In genomic region chr9:103558741-103559140, GRCm38 (mm10) we compare ENCODE assay signal across 12 mouse cellular contexts.
DNase-seq lines count a peak whose midpoint lies in the region; ATAC-seq lines count a peak whose summit lies in the region.
"Had no signal": no experiment of that assay in that cellular context is flagged by ENCODE, and none has a peak within 500 bp of the region (broad histone marks: within the 10 kb centered on the region; RNA-seq: fewer than 3 reads in every experiment).

No protein-coding gene starts in this region.

- no peaks in the 10 kb centered on the region for H3K27me3 ChIP-seq in heart, embryonic 14.5 days (ENCODE audit: control insufficient read depth, insufficient read depth, low read length)
- H3K27me3 ChIP-seq in midbrain, embryonic 12.5 days: peaks cover 67% of the 10 kb centered on the region
- peaks cover 76% of the 10 kb centered on the region for H3K27me3 ChIP-seq in midbrain, embryonic 10.5 days (ENCODE audit: low read depth, poor library complexity, severe bottlenecking)
- H3K27me3 ChIP-seq in hindbrain, embryonic 15.5 days: peaks cover 4% of the 10 kb centered on the region; the same call in 1 of the 2 replicates
- H3K27me3 ChIP-seq in midbrain, embryonic 15.5 days (replicated peaks): peaks cover 7% of the 10 kb centered on the region; the same call in 1 of the 2 replicates
- H3K27me3 ChIP-seq: megakaryocyte, embryonic 14.5 days had no signal

- no peak overlapping the region for H3K4me2 ChIP-seq in heart, embryonic 14.5 days (ENCODE audit: low read length)
- no peak overlapping the region for H3K4me2 ChIP-seq in midbrain, embryonic 12.5 days (replicated peaks)
- no peak overlapping the region for H3K4me2 ChIP-seq in hindbrain, embryonic 15.5 days
- no peak overlapping the region for H3K4me2 ChIP-seq in midbrain, embryonic 15.5 days

- 0 out of 2 replicates have a peak, but pooled peaks cover 3% of the 10 kb centered on the region for H3K9me3 ChIP-seq in heart, embryonic 14.5 days (ENCODE audit: control insufficient read depth, low read length)
- H3K9me3 ChIP-seq in midbrain, embryonic 12.5 days: 0 out of 2 replicates have a peak, but pooled peaks cover 3% of the 10 kb centered on the region
- peaks cover 4% of the 10 kb centered on the region; the same call in 1 of the 2 replicates for H3K9me3 ChIP-seq in midbrain, embryonic 10.5 days (replicated peaks)
- H3K9me3 ChIP-seq in hindbrain, embryonic 15.5 days: no peaks in the 10 kb centered on the region
- no peaks in the 10 kb centered on the region for H3K9me3 ChIP-seq in midbrain, embryonic 15.5 days

- intact Hi-C loops in heart, postnatal 14 days (cut with DNase I): loop anchor here (5.0 kb wide), 1 partner anchor 56 kb away; no protein-coding TSS in a partner anchor

- peaks cover 21 to 28% of the 10 kb centered on the region in 2 experiments for H3K4me1 ChIP-seq in heart, embryonic 14.5 days (ENCODE audit: control insufficient read depth in 2 of 2, insufficient read depth in 2 of 2, low read length in 2 of 2)
- peaks cover 37% of the 10 kb centered on the region for H3K4me1 ChIP-seq in midbrain, embryonic 12.5 days
- H3K4me1 ChIP-seq in midbrain, embryonic 10.5 days: peaks cover 29% of the 10 kb centered on the region
- H3K4me1 ChIP-seq in hindbrain, embryonic 15.5 days (replicated peaks): peaks cover 53% of the 10 kb centered on the region
- peaks cover 43% of the 10 kb centered on the region for H3K4me1 ChIP-seq in midbrain, embryonic 15.5 days
- H3K4me1 ChIP-seq: megakaryocyte, embryonic 14.5 days had no signal

- DNase-seq in heart, postnatal 14 days: no peak
- DNase-seq in midbrain, embryonic 10.5 days (ENCODE audit: low spot score): no peak
- no peak for DNase-seq in kidney, postnatal 14 days
- no peak for DNase-seq in right cerebral cortex, postnatal 14 days
- DNase-seq: heart, adult 11 months; kidney, adult 2 months; liver had no signal

- H3K36me3 ChIP-seq in heart, embryonic 14.5 days (ENCODE audit: control insufficient read depth, insufficient read depth, low read length): no peaks in the 10 kb centered on the region
- no peaks in the 10 kb centered on the region for H3K36me3 ChIP-seq in midbrain, embryonic 12.5 days
- H3K36me3 ChIP-seq in midbrain, embryonic 10.5 days: 0 out of 2 replicates have a peak, but pooled peaks cover 2% of the 10 kb centered on the region
- no peaks in the 10 kb centered on the region for H3K36me3 ChIP-seq in hindbrain, embryonic 15.5 days
- no peaks in the 10 kb centered on the region for H3K36me3 ChIP-seq in midbrain, embryonic 15.5 days (replicated peaks)

- no peak overlapping the region for H3K4me3 ChIP-seq in heart, embryonic 14.5 days (ENCODE audit: control insufficient read depth in 1 of 2, insufficient read depth in 1 of 2, low read depth in 1 of 2, low read length in 2 of 2)
- H3K4me3 ChIP-seq in midbrain, embryonic 12.5 days: no peak overlapping the region
- H3K4me3 ChIP-seq in midbrain, embryonic 10.5 days: no peak overlapping the region
- H3K4me3 ChIP-seq in hindbrain, embryonic 15.5 days: no peak overlapping the region
- no peak overlapping the region for H3K4me3 ChIP-seq in midbrain, embryonic 15.5 days
- H3K4me3 ChIP-seq: megakaryocyte, embryonic 14.5 days had no signal

- WGBS in heart, embryonic 14.5 days: 55% methylated on average over 6 of the region's 6 CpGs
- 67% methylated on average over 6 of the region's 6 CpGs for WGBS in midbrain, embryonic 12.5 days
- WGBS in midbrain, embryonic 10.5 days: 83% methylated on average over 6 of the region's 6 CpGs
- WGBS in hindbrain, embryonic 15.5 days: 30% methylated on average over 6 of the region's 6 CpGs
- 43% methylated on average over 6 of the region's 6 CpGs for WGBS in midbrain, embryonic 15.5 days

- H3K9ac ChIP-seq in heart, embryonic 14.5 days (ENCODE audit: low read length): no peak overlapping the region
- H3K9ac ChIP-seq in midbrain, embryonic 12.5 days (replicated peaks): 0 out of 2 replicates have a peak overlapping the region, but pooled peaks have one; percentile 4
- no peak overlapping the region for H3K9ac ChIP-seq in hindbrain, embryonic 15.5 days
- H3K9ac ChIP-seq in midbrain, embryonic 15.5 days: no peak overlapping the region

- H3K27ac ChIP-seq in heart, embryonic 14.5 days (replicated peaks in 1 of 2; ENCODE audit: control insufficient read depth in 1 of 2, insufficient read depth in 1 of 2, low read depth in 2 of 2, low read length in 2 of 2): peak overlapping the region; percentile 26; a peak in 3 of 4 replicates
- no peak overlapping the region for H3K27ac ChIP-seq in midbrain, embryonic 12.5 days (replicated peaks)
- H3K27ac ChIP-seq in midbrain, embryonic 10.5 days (replicated peaks): no peak overlapping the region
- H3K27ac ChIP-seq in hindbrain, embryonic 15.5 days (replicated peaks): peak overlapping the region; percentile 66
- H3K27ac ChIP-seq in midbrain, embryonic 15.5 days: peak overlapping the region; percentile 38

- ATAC-seq in heart, embryonic 14.5 days (ENCODE audit: insufficient number of reproducible peaks, insufficient read depth, low FRiP score, low read depth): no peak
- no peak for ATAC-seq in midbrain, embryonic 12.5 days (ENCODE audit: low FRiP score, low read depth)
- peak; percentile 77 for ATAC-seq in hindbrain, embryonic 15.5 days (ENCODE audit: low FRiP score, low read depth)
- ATAC-seq in midbrain, embryonic 15.5 days (replicated peaks): peak; percentile 77

Comparison
In these comparisons a context has a peak if more than half of its experiments do, and no peak if none do; other contexts are left out.
1. ATAC-seq: peak in hindbrain, embryonic 15.5 days (single experiment) and midbrain, embryonic 15.5 days (single experiment); none in heart, embryonic 14.5 days (single experiment) and midbrain, embryonic 12.5 days (single experiment).
2. H3K27ac ChIP-seq: peak in heart, embryonic 14.5 days (2 of 2), hindbrain, embryonic 15.5 days (single experiment) and midbrain, embryonic 15.5 days (single experiment); none in midbrain, embryonic 12.5 days (single experiment) and midbrain, embryonic 10.5 days (single experiment).